ENCODE assay signal across 8 mouse cellular contexts in the genomic region with DNA sequence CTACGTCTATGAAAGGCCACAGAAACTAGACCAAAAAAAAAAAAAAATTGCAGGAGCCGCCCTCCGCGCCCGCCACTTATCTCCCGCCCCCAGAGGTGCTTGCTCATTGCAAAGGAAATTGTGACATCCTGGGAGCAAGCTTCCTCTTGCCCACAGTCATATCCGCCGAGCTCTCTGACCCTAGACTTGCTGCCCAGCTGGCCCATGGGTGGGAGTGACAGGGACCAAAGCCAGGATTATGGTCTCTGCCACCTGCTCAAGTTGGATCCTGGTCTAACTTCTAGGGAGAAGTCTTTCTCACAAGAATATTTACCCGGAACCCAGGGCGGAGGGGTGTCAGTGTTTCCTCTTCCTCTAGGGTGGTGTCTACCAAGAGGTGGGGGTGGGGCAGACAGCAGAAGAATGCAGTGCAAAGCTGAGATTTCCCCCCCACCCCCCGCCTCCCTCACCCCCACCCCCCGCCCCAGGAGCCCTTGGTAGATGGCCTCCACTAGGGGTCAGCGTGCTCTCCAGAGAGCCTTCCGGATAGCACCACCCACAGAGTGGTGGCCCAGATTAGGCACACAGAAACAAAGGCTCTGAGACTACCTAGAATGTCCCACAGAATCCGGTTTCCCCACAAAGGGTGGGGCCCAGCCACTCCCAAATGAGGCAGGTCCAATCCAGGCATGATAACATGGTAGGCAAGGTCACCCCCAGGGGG. TPM values are rescaled to one million over a fixed set of nuclear protein-coding genes. Genes with fewer than 3 reads are reported as not detected.
DNase-seq lines count a peak whose midpoint lies in the region; ATAC-seq and TF ChIP-seq lines count a peak whose summit lies in the region.

No protein-coding gene starts in this region.

- in situ Hi-C loops in CH12.LX (cut with MboI; ENCODE audit: low pct_ligation_motif_present, low pct_unique_long_range_greater_than_20kb, low sequenced_read_pairs), result no loop called here

- TF ChIP-seq CTCF in CH12.LX (conservative IDR thresholded peaks at IDR 0.05 in 1 of 2, IDR thresholded peaks at IDR 0.05 in 1 of 2; ENCODE audit: low read depth in 2 of 2, low read length in 2 of 2), result peak in 1 of 2 experiments; percentile 63; a peak in 2 of 4 replicates
- TF ChIP-seq CTCF in lung, postnatal 0 days (IDR thresholded peaks at IDR 0.05), result peak; percentile 55

- H3K4me1 ChIP-seq in CH12.LX (ENCODE audit: control insufficient read depth in 1 of 2, insufficient read depth in 2 of 2), result peaks cover 50 to 86% of the 10 kb centered on the region in 2 experiments
- peaks cover 58% of the 10 kb centered on the region for H3K4me1 ChIP-seq in lung, postnatal 0 days (ENCODE audit: insufficient read depth, low read depth, low read length)
- peaks cover 20% of the 10 kb centered on the region for H3K4me1 ChIP-seq in stomach, embryonic 14.5 days (ENCODE audit: control insufficient read depth, insufficient read depth, low read length)

- H3K36me3 ChIP-seq in CH12.LX (replicated peaks in 1 of 2; ENCODE audit: control insufficient read depth in 1 of 2, insufficient read depth in 1 of 2, low read length in 1 of 2), result peaks cover 0 to 24% of the 10 kb centered on the region in 2 experiments
- H3K36me3 ChIP-seq in lung, postnatal 0 days (ENCODE audit: insufficient read depth, low read length), result no peaks in the 10 kb centered on the region
- H3K36me3 ChIP-seq in stomach, embryonic 14.5 days (ENCODE audit: control insufficient read depth, insufficient read depth, low read length), result no peaks in the 10 kb centered on the region

- H3K9me3 ChIP-seq in CH12.LX (replicated peaks; ENCODE audit: low read length), result peaks cover 4% of the 10 kb centered on the region
- no peaks in the 10 kb centered on the region for H3K9me3 ChIP-seq in lung, postnatal 0 days (ENCODE audit: low read length)
- no peaks in the 10 kb centered on the region for H3K9me3 ChIP-seq in stomach, embryonic 14.5 days (ENCODE audit: control insufficient read depth, low read depth, low read length)

- peak overlapping the region; percentile 25 to 42 (median 31) for H3K4me3 ChIP-seq in CH12.LX (replicated peaks in 1 of 3; ENCODE audit: low read depth in 2 of 3, low read length in 2 of 3, poor library complexity in 1 of 3)
- H3K4me3 ChIP-seq in lung, postnatal 0 days (ENCODE audit: low read depth, low read length), result no peak overlapping the region
- H3K4me3 ChIP-seq in stomach, embryonic 14.5 days (ENCODE audit: low read depth, low read length), result no peak overlapping the region

- peak overlapping the region; percentile 50 for H3K9ac ChIP-seq in CH12.LX (ENCODE audit: insufficient read depth, low read depth)
- H3K9ac ChIP-seq in lung, postnatal 0 days (replicated peaks; ENCODE audit: low read depth), result no peak overlapping the region
- H3K9ac ChIP-seq in stomach, embryonic 14.5 days (replicated peaks; ENCODE audit: low read depth, low read length), result no peak overlapping the region

- peak; percentile 60 for ATAC-seq in erythroblast, adult 5-6 weeks (replicated peaks; ENCODE audit: low FRiP score, poor library complexity, severe bottlenecking)
- peak; percentile 76 for ATAC-seq in lung, postnatal 0 days
- ATAC-seq in stomach, embryonic 14.5 days (ENCODE audit: insufficient number of reproducible peaks, insufficient read depth, low FRiP score, low read depth), result peak; percentile 70

- dilution Hi-C loops in CH12.LX (cut with MboI; ENCODE audit: extremely low pct_ligation_motif_present, extremely low pct_unique_long_range_greater_than_20kb, low sequenced_read_pairs), result no loop called here

- DNase-seq in cerebellum, postnatal 36 days, result peak; percentile 43 to 50
- no peak for DNase-seq in cerebellum, adult 8-10 months
- DNase-seq in CH12.LX (ENCODE audit: extremely low read depth), result peak; percentile 80
- DNase-seq in kidney, adult 18-20 months, result peak; percentile 48
- DNase-seq in lung, postnatal 0 days (ENCODE audit: low spot score), result peak; percentile 93
- no peak for DNase-seq in layer of hippocampus, adult 9-10 months (ENCODE audit: low spot score)

- H3K79me2 ChIP-seq in CH12.LX (replicated peaks; ENCODE audit: control insufficient read depth, extremely low read depth, insufficient read depth, poor library complexity, severe bottlenecking), result no peaks in the 10 kb centered on the region

- H3K27me3 ChIP-seq in CH12.LX (replicated peaks), result no peaks in the 10 kb centered on the region
- H3K27me3 ChIP-seq in lung, postnatal 0 days (replicated peaks; ENCODE audit: insufficient read depth, low read length), result no peaks in the 10 kb centered on the region
- no peaks in the 10 kb centered on the region for H3K27me3 ChIP-seq in stomach, embryonic 14.5 days (ENCODE audit: control insufficient read depth, insufficient read depth, low read length)

- TF ChIP-seq RAD21 in CH12.LX (IDR thresholded peaks at IDR 0.05; ENCODE audit: low read depth, low read length), result peak; percentile 3

- 10% methylated on average over 15 of the region's 15 CpGs for WGBS in lung, postnatal 0 days
- 39% methylated on average over 15 of the region's 15 CpGs for WGBS in stomach, embryonic 14.5 days

- TF ChIP-seq EP300 in CH12.LX (IDR thresholded peaks at IDR 0.05; ENCODE audit: low read length), result no peak
- TF ChIP-seq EP300 in lung, postnatal 0 days (IDR thresholded peaks at IDR 0.05), result peak; percentile 87

- peak; percentile 45; the same call in 1 of the 2 replicates for TF ChIP-seq POLR2A in CH12.LX (IDR thresholded peaks at IDR 0.05; ENCODE audit: low read depth, low read length)

- H3K4me2 ChIP-seq in CH12.LX (ENCODE audit: insufficient read depth, low read depth, poor library complexity, severe bottlenecking), result peak overlapping the region; percentile 55
- H3K4me2 ChIP-seq in lung, postnatal 0 days (replicated peaks; ENCODE audit: low read depth, low read length), result peak overlapping the region; percentile 34
- H3K4me2 ChIP-seq in stomach, embryonic 14.5 days (replicated peaks; ENCODE audit: low read depth, low read length), result no peak overlapping the region

- peak overlapping the region; percentile 85 for H3K27ac ChIP-seq in CH12.LX (ENCODE audit: insufficient read depth, low read depth)
- H3K27ac ChIP-seq in lung, postnatal 0 days (ENCODE audit: low read length), result peak overlapping the region; percentile 92
- H3K27ac ChIP-seq in stomach, embryonic 14.5 days (ENCODE audit: low read length), result peak overlapping the region; percentile 33; the same call in 1 of the 2 replicates

TF ChIP-seq in CH12.LX, 34 proteins besides CTCF, POLR2A, EP300 and RAD21 (continues in another document):
- TF ChIP-seq PAX5 (IDR thresholded peaks at IDR 0.05; ENCODE audit: low read length) (no peak), MAZ (IDR thresholded peaks at IDR 0.05; ENCODE audit: low read depth, low read length) (peak; percentile 92; the same call in 1 of the 2 replicates), USF2 (conservative IDR thresholded peaks at IDR 0.05; ENCODE audit: low read depth, low read length) (no peak), IRF4 (IDR thresholded peaks at IDR 0.05; ENCODE audit: low read depth, low read length) (peak; percentile 30; the same call in 1 of the 2 replicates), MEF2A (IDR thresholded peaks at IDR 0.05; ENCODE audit: borderline replicate concordance, low read depth, low read length) (0 out of 2 replicates have a peak, but pooled peaks have one; percentile 19)

RNA-seq across cellular contexts. Expression of a gene that starts 10.9 kb away (rescaled TPM):
- total RNA-seq in CH12.LX (2012; rRNA removed), result 8.5 and 12.1 TPM in 2 replicates
- 3.1 and 3.4 TPM in 2 replicates for total RNA-seq in CH12.LX (2014; rRNA removed)
- 11.8 and 14.7 TPM in 2 replicates for polyA plus RNA-seq in CH12.LX (2012; ENCODE audit: insufficient read length, low read depth)
- 2.3 and 5.0 TPM in 2 replicates for total RNA-seq in erythroblast, adult 5-6 weeks (2015; ENCODE audit: low replicate concordance)
- total RNA-seq in erythroblast, adult 5-6 weeks (2017; ENCODE audit: low replicate concordance), result 2.8 and 3.2 TPM in 2 replicates
- 23.5 and 27.9 TPM in 2 replicates for polyA plus RNA-seq in lung, postnatal 0 days (2015; fragmentation: Nextera tagmentation; extraction: Ambion mirVana)
- polyA plus RNA-seq in stomach, embryonic 14.5 days (2014; fragmentation: Nextera tagmentation; extraction: Ambion mirVana), result 4.5 and 6.2 TPM in 2 replicates

RNA-seq across cellular contexts. Expression of a gene that starts 29.7 kb away (rescaled TPM):
- not detected in 2 replicates for total RNA-seq in CH12.LX (2012; rRNA removed)
- total RNA-seq in CH12.LX (2014; rRNA removed), result not detected in 2 replicates
- not detected in 2 replicates for polyA plus RNA-seq in CH12.LX (2012; ENCODE audit: insufficient read length, low read depth)
- not detected in 2 replicates for total RNA-seq in erythroblast, adult 5-6 weeks (2015; ENCODE audit: low replicate concordance)
- total RNA-seq in erythroblast, adult 5-6 weeks (2017; ENCODE audit: low replicate concordance), result not detected in 2 replicates
- 0.26 TPM in 1 of 2 replicates, not detected in the other for polyA plus RNA-seq in lung, postnatal 0 days (2015; fragmentation: Nextera tagmentation; extraction: Ambion mirVana)
- polyA plus RNA-seq in stomach, embryonic 14.5 days (2014; fragmentation: Nextera tagmentation; extraction: Ambion mirVana), result not detected in 2 replicates

RNA-seq across cellular contexts. Expression of a gene that starts 34.6 kb away (rescaled TPM):
- 37.6 and 42.8 TPM in 2 replicates for total RNA-seq in CH12.LX (2012; rRNA removed)
- total RNA-seq in CH12.LX (2014; rRNA removed), result 12.6 and 12.7 TPM in 2 replicates
- 50.5 and 61.7 TPM in 2 replicates for polyA plus RNA-seq in CH12.LX (2012; ENCODE audit: insufficient read length, low read depth)
- 473 and 508 TPM in 2 replicates for total RNA-seq in erythroblast, adult 5-6 weeks (2015; ENCODE audit: low replicate concordance)
- total RNA-seq in erythroblast, adult 5-6 weeks (2017; ENCODE audit: low replicate concordance), result 800 and 935 TPM in 2 replicates
- 9.1 and 9.8 TPM in 2 replicates for polyA plus RNA-seq in lung, postnatal 0 days (2015; fragmentation: Nextera tagmentation; extraction: Ambion mirVana)
- 10.1 and 11.4 TPM in 2 replicates for polyA plus RNA-seq in stomach, embryonic 14.5 days (2014; fragmentation: Nextera tagmentation; extraction: Ambion mirVana)

RNA-seq across cellular contexts. Expression of a gene that starts 37.4 kb away (rescaled TPM):
- total RNA-seq in CH12.LX (2012; rRNA removed) (not detected in 2 replicates), CH12.LX (2014; rRNA removed) (not detected in 2 replicates)
- polyA plus RNA-seq in CH12.LX (2012; ENCODE audit: insufficient read length, low read depth), result not detected in 2 replicates
- total RNA-seq in erythroblast, adult 5-6 weeks (2015; ENCODE audit: low replicate concordance), result not detected in 2 replicates
- total RNA-seq in erythroblast, adult 5-6 weeks (2017; ENCODE audit: low replicate concordance), result not detected in 2 replicates
- polyA plus RNA-seq in lung, postnatal 0 days (2015; fragmentation: Nextera tagmentation; extraction: Ambion mirVana), result 10.9 and 16.4 TPM in 2 replicates
- 1.2 and 1.7 TPM in 2 replicates for polyA plus RNA-seq in stomach, embryonic 14.5 days (2014; fragmentation: Nextera tagmentation; extraction: Ambion mirVana)

RNA-seq across cellular contexts. Expression of a gene that starts 38.2 kb away (rescaled TPM):
- not detected in 2 replicates for total RNA-seq in CH12.LX (2012; rRNA removed)
- not detected in 2 replicates for total RNA-seq in CH12.LX (2014; rRNA removed)
- 0.11 TPM in 1 of 2 replicates, not detected in the other for polyA plus RNA-seq in CH12.LX (2012; ENCODE audit: insufficient read length, low read depth)
- not detected in 2 replicates for total RNA-seq in erythroblast, adult 5-6 weeks (2015; ENCODE audit: low replicate concordance)
- total RNA-seq in erythroblast, adult 5-6 weeks (2017; ENCODE audit: low replicate concordance), result not detected in 2 replicates
- 27.3 and 32.0 TPM in 2 replicates for polyA plus RNA-seq in lung, postnatal 0 days (2015; fragmentation: Nextera tagmentation; extraction: Ambion mirVana)
- polyA plus RNA-seq in stomach, embryonic 14.5 days (2014; fragmentation: Nextera tagmentation; extraction: Ambion mirVana), result 19.9 and 20.8 TPM in 2 replicates

Comparison
In these comparisons a context has a peak if more than half of its experiments do, and no peak if none do; other contexts are left out.
1. DNase-seq: peak in cerebellum, postnatal 36 days (2 of 2), CH12.LX (single experiment), kidney, adult 18-20 months (single experiment) and lung, postnatal 0 days (single experiment); none in cerebellum, adult 8-10 months (single experiment) and layer of hippocampus, adult 9-10 months (single experiment).
2. H3K27ac ChIP-seq: peak in every context shown above with its lines; median percentile 92 in lung, postnatal 0 days; 85 in CH12.LX; 33 in stomach, embryonic 14.5 days.
3. H3K4me3 ChIP-seq: peak in CH12.LX (3 of 3); none in lung, postnatal 0 days (single experiment) and stomach, embryonic 14.5 days (single experiment).
4. Peak in every context shown above with its lines, with median percentiles within 50 percentile points of each other: ATAC-seq.